Mouse (Mus musculus): ENCODE data around the gene Cenpf.

- TF ChIP-seq POLR2A (IDR thresholded peaks at IDR 0.05; ENCODE audit: borderline replicate concordance, low read depth, low read length) (no peak), CTCF (IDR thresholded peaks at IDR 0.05; ENCODE audit: low read depth, low read length) (no peak)
These were observed 40.9 kb upstream of the Cenpf start for GRCm38 (mm10) chr1:189728784-189729115.
